Mouse (Mus musculus): ENCODE data around the gene Gmds.

Gmds gene

GRCm38 (mm10) chr13:32145916-32146315, 192.6 kb downstream of the Gmds start:
- no peak for DNase-seq

- no peak for DNase-seq
Observed at GRCm38 (mm10) chr13:32145179-32145578, 193.4 kb downstream of the Gmds start.

- DNase-seq, result no peak
Observed at GRCm38 (mm10) chr13:32143651-32144050, 194.9 kb downstream of the Gmds start.

- DNase-seq, result no peak
Observed at GRCm38 (mm10) chr13:32134663-32135273, 203.8 kb downstream of the Gmds start.

- DNase-seq, result no peak
Observed at GRCm38 (mm10) chr13:32129970-32130369, 208.6 kb downstream of the Gmds start.

GRCm38 (mm10) chr13:32118386-32118785, 220.2 kb downstream of the Gmds start:
- no peak for DNase-seq

GRCm38 (mm10) chr13:32115468-32115867, 223.1 kb downstream of the Gmds start:
- DNase-seq, result no peak

- DNase-seq, result no peak
Observed at GRCm38 (mm10) chr13:32113875-32114274, 224.7 kb downstream of the Gmds start.

GRCm38 (mm10) chr13:32088303-32088977, 250.1 kb downstream of the Gmds start:
- no peak for DNase-seq

- no peak for DNase-seq
Observed at GRCm38 (mm10) chr13:32080520-32081249, 257.9 kb downstream of the Gmds start.

GRCm38 (mm10) chr13:32073630-32074029, 264.9 kb downstream of the Gmds start:
- no peak for DNase-seq

- DNase-seq, result no peak
Observed at GRCm38 (mm10) chr13:32055321-32055720, 283.2 kb downstream of the Gmds start.

- no peak for DNase-seq
Observed at GRCm38 (mm10) chr13:32053587-32053986, 285.0 kb downstream of the Gmds start.

- no peak for DNase-seq
Observed at GRCm38 (mm10) chr13:32047980-32048959, 290.3 kb downstream of the Gmds start.

- no peak for DNase-seq
Observed at GRCm38 (mm10) chr13:32046961-32047360, 291.6 kb downstream of the Gmds start.

GRCm38 (mm10) chr13:32042748-32043147, 295.8 kb downstream of the Gmds start:
- no peak for DNase-seq

GRCm38 (mm10) chr13:32040822-32041221, 297.7 kb downstream of the Gmds start:
- no peak for DNase-seq

GRCm38 (mm10) chr13:32036902-32037301, 301.6 kb downstream of the Gmds start:
- DNase-seq, result no peak

GRCm38 (mm10) chr13:32034799-32035448, 303.6 kb downstream of the Gmds start:
- no peak for DNase-seq

GRCm38 (mm10) chr13:32034139-32034538, 304.4 kb downstream of the Gmds start:
- DNase-seq, result no peak

- DNase-seq, result no peak
Observed at GRCm38 (mm10) chr13:32026226-32026975, 312.1 kb downstream of the Gmds start.

GRCm38 (mm10) chr13:32024822-32025221, 313.7 kb downstream of the Gmds start:
- no peak for DNase-seq
